Mouse (Mus musculus): ENCODE results near the gene Gdpd5. TPM values are rescaled to one million over a fixed set of nuclear protein-coding genes. Genes with fewer than 3 reads are reported as not detected.

The Gdpd5 gene
- polyA plus RNA-seq, 1 experiment from 2014 or later: 3.1 TPM

DNA sequence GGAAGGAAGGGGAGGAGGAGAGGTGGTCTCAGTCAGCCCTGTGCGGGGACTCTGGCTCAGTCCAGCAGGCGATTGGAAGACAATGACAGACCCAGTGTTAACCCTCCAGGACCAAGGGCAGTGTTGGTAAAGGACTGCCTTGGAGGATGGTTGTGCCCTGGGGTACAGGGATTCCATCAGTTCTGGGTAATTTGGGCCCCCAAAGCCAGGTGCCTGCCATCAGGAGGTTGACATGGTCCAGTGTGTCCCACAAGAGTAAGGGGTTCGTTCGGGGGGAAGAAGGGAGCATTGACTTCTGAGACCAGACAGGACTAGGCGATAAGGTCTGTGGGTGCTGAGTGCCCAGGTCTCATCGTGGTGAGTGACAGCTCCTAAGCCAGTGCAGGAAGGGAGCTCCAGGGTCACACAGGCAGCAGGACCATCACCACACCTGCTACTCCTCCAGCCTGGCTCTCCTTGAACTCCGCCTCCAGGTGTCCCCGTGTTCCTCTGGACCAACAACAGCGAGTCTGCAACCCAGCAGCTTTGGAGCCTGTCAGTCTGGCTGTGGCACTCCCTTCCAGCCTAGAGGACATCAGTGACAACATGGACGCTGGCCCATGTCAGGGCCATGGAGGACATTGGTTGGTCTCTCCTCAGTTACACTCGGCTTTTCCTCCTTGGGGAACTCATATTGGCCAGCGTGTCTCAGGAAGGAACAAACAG, 23.0 kb downstream of the Gdpd5 start:
- no peak for DNase-seq (ENCODE audit: low spot score)

DNA sequence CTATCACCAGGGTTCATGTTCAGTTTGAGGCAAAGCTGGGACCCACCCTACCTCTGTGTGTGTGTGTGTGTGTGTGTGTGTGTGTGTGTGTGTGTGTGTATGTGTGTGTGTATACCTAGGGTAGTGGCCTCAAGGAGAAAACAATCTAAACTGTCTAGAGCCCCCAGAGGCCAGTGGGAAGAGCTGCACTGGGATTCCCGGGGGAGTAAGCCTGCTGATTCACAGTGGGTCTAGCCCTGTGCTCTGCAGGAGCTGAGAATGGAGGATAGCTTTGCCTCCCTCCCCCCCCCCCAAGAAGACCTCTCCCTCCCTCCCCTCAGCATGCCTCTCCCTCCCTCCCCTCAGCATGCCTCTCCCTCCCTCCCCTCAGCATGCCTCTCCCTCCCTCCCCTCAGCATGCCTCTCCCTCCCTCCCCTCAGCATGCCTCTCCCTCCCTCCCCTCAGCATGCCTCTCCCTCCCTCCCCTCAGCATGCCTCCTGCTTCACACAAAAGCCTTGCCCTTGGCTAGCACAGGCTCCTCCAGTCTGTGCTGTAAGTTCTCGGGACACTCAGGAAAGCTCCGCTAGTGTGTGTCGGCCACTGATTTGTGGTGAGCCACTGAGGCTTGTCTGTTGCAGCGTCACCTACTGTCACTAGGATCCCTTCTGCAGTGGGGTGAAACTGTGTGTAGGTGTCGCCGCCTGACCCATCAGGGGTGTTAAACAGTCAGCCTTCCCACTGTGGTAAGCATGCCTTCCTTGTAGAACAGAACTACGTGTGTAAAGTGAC, 24.4 kb downstream of the Gdpd5 start:
- DNase-seq (ENCODE audit: low spot score): no peak

DNA sequence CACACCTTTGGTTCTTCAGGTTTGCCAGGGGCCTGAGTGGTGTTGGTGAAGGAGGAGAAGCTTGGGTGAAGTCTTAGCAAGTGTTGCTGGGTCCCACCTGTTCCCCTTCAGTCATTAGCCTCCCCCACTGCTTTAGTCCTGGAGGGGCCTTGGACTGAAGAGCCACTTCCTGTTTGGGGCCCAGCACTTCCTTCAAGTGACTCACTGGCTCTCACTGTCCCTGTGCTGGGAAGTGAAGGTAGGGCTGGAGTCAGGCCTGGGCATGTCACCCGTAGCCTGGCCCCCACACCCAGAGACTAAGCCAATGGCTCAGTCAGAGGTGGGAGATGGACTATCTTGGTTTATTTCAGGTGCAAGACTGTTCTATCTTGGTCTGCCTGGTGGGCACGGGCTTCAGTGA, 26.4 kb downstream of the Gdpd5 start:
- DNase-seq (ENCODE audit: low spot score): no peak

DNA sequence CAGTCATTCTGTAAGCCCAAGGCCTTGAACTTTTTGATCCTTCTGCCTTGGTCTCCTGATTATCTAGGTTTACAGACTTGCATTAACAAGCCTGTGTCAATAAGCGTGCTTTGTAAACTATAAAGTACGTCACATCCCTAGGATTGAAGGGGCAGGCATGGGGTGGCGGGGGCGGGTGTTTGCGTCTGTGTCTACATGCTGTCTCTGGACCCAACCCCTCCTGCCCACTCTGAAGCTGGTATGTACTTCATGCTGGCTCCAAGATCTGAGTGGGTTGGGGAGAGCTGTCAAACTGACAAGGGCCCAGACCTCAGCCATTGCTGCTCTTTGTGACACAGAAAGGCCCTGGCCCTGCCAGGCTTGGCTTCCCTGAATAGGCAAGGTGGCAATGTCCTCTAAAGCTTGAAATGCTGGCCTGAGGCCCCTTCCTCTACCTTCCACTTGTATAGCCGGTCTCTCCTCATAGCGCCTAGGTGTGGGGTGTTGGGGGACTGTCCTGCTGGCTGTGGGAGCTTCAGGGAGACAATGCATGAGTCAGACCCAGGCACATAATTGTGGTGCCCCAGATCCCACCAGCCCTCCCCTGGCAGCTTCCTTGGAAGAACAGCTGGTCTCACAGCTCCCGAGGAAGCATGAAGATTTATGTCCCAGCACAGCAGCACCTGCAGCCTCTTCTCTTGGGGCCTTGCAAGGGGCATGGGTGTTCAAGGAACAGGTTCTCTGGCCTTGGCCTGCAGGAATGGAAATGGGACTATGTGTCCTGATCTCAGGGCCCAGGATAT, 28.4 kb downstream of the Gdpd5 start:
- no peak for DNase-seq (ENCODE audit: low spot score)

DNA sequence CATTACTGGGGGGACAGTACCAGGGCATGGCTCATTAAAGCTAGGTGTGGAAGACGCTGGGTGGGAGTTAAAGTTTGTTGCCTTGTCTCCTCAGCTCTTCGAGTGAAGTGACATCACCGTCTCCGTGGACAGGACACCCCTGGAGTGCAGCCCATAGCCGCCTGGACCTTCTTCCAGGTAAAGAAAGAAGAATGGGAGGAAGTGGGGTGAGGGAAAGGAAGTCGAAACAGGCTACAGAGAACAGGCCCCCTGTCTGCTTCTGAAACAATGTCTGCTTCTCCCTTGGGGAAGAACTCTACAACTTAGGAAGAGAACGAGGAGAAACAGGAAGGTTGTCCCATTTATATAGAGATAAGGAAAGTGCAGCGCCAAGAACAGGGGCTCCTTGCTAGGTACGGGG, 29.1 kb downstream of the Gdpd5 start:
- DNase-seq (ENCODE audit: low spot score): no peak

DNA sequence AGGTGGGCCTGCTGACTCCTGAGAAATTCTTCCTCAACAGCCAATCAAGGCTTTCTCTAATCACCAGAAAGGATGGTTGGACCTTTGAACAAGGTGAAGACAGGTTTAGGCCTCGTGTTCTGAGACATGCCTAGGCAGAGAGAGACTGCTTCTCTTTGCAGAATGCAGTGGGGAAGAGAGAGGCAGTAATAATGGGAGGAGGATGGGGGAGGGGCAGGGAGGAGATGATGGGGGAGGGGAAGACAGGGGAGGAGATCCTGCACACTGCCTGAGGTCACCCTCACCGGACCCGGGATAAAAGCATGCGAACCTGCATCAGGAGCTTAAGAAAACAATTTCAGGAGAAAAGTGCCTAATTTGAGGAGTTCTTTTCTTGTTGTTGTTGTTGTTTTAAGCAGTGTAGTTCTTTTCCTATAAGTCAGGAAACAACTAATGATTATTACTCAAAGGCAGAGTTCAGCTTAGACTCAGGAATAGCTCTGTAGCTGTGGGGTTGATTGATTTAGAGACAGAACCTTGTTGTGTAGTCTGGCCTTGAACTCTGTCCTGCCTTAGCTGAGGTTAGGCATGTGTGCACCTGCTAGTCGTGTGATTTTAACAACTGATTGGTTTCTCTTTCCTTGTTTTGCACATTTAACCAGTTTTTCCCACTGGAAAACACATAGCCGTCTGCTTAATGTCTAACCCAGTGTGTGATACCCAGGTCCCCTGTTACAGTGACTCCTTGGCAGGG, 30.0 kb downstream of the Gdpd5 start:
- DNase-seq (ENCODE audit: low spot score): no peak

DNA sequence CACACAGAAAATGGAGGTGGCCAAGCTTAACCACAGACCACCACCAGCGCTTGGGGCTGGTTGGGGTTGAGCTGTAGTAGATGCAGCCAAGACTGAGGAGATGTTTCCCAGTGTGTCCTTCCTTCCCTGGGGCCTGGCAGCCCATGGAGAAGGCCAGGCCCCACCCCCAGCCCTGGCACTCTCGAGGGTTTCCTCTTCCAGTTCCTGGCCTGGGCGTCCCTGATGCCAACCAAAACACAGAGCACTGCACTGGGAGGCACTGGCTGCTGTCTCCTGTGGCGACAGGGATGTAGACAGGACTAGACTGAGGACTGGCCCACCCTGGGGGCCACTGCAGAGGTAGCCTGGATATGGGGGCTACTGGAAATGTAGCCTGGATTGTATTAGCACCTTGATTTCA, 33.8 kb downstream of the Gdpd5 start:
- no peak for DNase-seq (ENCODE audit: low spot score)

DNA sequence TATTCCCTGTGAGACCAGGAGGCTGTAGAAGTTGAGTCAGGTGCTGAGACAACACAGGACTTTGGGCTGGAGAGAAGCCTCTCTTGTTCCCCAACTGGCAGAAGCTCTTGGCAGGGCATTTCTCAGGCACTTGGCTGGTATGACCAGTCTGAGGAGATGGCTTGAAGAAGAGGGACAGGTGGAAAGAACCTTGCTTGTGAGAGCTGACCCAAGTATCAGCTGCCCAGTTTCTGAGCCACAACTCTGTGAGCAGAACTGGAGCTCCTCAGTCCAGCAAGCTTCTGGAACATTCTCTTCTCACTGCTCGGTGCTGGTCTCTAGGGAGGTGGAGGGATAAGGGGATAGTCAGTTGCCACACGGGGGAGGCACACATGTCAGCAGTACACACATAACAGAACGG, 38.1 kb downstream of the Gdpd5 start:
- no peak for DNase-seq (ENCODE audit: low spot score)

DNA sequence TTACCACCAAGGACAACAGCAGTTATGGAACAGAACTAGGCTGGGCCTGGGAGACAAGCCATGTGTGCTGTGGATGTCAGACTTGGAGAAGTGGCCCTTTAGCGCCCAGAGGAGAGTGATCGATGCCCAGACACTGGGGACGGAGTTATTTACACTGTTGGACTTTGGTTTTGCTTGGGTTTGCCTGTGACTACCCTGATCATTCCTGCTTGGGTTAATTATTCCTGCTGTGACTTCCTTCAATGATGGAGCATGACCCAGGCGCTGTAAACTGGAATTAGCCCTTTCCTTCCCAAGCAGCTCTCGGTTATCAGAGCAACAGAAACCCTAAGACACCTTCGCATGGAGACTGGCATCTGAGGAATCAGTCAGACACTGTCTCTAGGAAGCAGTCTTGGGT, 39.8 kb downstream of the Gdpd5 start:
- no peak for DNase-seq (ENCODE audit: low spot score)

DNA sequence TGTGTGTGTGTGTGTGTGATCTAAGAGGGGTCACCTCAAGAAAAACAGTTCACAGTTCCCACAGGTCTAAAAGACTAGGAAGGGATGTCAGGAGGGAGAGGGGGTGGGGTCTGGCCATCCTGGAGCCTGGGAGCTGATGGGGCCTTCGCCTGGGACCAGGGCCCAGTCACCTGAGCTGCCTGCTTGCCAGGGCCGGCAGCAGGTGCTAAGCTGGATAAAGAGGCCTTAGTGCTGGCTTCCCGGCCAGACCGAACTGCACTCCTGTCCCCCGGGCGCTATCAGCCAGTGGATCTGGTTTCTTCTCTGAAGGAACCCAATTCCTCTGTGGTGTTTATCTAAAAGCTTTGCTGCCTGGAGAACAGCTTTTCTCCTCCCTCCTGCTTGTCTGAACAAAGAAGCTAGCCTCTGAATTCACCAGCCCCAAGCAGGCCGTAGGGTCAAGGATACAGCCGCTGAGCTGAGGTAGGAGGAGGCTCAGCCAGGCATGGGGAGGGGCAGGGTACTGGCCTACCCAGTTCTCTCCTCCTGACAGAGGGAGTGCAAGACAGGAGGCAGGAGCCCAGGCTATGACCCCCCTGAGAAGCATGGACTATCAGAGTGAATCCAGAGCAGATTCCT, 43.4 kb downstream of the Gdpd5 start:
- no peak for DNase-seq (ENCODE audit: low spot score)

DNA sequence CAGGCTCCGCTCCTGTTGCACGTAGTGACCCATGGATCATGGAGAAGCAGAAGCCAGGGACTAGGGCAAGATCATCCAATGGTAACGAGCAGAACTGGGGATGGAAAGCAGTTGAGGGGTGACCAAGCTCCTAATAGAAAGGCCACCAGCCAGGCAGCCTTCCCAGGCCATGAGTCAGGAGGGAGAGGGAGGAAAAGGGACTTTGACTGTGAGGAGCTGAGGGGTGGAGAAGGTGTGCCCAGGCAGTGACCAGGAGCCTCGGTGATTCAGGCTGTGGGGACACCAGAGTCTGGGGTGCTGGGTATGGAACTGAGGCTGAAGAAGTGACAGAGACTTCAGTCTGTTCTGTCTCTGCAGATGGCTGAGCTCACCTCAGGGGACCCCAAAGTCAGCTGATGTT, 44.5 kb downstream of the Gdpd5 start:
- no peak for DNase-seq (ENCODE audit: low spot score)

DNA sequence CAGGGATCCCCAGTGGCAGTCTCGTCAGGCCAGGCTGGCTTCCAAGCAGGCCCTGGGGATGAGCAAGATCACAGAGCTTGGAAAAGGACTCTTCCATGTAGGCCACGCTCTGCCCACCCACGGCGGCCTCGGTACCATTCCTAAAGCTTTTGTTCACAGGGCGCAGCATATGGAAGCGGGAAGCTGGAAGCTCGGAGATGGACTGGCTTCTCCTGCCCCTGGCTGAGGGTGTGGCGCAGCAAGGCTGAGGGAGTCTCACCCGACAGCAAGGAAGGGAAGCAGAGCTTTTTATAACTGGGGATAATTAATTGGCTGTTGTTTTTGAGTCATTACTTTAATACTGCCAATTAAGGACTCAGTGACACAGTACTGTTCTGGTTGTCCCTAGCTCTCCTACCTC, 45.8 kb downstream of the Gdpd5 start:
- DNase-seq (ENCODE audit: low spot score): no peak

DNA sequence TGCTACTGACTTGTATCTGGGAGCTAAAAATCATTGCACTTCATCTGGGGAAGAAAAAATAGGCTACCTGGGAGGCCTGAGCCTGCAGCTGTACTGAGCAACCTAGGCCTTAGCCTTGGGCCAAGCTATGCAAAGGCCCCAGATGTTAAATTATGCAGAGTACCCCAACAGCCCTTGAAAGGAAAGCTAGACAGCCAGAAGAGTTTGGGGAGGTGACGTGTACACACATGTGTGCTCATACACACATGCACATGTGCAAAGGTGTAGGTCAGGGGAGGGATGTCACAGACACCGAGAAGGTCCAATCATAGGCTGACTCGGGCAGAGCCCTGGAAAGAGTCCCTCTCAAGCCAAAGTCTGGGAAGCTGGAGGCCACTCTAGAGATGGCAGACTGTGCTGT, 46.8 kb downstream of the Gdpd5 start:
- no peak for DNase-seq (ENCODE audit: low spot score)

DNA sequence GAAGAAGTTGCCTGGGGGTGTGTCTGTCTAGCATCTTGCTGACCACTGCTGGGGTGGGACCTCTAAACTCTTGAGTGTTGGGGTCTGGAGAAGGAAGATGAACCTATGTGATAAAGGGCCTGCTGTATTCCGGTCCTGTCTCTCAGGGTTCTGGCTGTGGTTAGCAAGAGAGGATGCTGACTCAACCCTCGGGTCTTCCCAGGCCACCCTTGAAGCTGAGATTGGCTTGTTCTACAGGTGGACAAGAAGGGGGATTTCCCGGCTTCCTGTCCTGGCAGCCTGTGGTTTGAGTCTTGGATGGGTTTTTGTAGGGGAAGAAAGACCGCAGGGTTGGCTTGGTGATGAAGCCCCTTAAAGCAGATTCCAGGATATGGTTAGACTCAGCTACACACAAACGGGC, 47.6 kb downstream of the Gdpd5 start:
- DNase-seq (ENCODE audit: low spot score): no peak

DNA sequence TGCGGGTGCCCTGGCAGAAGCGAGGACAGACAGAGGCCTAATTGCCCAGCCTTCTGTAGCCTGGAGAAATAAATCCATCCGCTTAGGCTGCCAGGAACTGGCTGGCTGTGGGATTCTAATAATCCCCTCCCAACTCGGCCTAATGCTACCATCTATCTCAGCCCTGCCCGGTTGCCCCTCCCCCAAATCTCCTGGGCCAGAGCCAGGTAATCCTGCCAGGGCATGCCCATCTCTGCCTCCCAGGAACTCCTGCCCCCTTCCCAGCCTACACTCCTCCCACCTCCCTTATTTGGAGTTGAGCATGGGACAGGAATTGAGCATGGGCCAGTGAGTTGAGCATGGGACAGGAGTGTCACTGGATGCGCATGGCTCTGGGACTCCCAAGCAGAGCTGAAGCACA, 48.6 kb downstream of the Gdpd5 start:
- no peak for DNase-seq (ENCODE audit: low spot score)

DNA sequence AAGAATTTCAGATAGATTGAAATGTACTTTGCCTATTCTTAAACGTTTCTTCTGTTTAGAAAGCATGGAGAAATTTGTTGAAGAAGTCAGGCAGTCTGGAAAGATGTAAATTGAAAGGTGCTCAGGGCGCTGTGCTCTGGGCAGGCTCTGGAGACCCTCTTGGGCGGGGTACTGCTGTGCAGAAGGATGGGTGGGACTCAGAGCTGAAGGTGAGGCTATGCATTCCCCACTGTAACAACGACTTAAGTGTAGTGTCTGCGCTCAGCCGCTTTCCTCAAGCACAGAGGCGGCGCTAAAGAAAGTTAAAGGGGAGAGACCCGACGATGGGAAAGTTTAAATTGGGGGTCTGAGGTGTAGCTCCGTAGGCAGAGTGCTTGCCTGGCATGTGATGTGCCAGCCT, 49.0 kb downstream of the Gdpd5 start:
- no peak for DNase-seq (ENCODE audit: low spot score)

DNA sequence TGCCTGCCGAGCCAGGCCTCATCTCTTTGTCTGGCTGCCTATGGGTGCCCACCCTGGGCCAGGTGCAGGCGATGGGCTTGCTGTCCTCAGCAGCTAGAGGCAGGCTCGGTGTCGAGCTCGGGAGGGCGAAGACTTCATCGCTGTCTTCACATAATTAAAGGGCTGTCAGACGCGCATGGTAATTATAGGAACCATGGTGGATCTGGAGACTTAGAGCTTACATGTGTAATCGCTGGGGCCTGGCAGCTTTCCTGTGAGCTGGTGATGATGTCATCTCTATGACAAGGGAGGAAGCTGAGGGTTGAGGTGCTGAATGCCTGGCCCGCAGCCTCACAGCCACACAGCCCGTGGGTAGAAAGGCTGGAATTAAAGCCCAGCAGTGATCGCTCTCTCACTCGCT, 51.0 kb downstream of the Gdpd5 start:
- DNase-seq (ENCODE audit: low spot score): peak; percentile 30

DNA sequence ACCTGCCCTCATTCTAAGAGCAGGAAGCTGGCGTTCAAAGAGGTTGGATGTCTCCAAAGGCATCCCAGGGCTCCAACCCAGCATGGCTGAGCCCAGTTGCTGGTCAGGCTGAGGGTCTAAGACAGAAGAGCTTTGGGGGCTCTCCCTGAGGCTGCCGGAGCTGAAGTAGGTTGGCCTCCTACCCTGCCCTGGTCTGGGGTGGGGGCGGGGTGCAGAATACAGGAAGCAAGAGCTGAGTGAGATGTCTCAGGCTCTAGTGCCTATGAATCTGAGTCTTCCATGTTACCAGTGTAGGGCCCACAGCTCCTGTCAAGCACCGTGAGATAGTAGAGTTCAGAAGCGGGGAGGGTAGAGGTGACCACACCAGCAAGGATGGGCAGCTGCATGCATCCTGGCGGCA, 51.6 kb downstream of the Gdpd5 start:
- no peak for DNase-seq (ENCODE audit: low spot score)

DNA sequence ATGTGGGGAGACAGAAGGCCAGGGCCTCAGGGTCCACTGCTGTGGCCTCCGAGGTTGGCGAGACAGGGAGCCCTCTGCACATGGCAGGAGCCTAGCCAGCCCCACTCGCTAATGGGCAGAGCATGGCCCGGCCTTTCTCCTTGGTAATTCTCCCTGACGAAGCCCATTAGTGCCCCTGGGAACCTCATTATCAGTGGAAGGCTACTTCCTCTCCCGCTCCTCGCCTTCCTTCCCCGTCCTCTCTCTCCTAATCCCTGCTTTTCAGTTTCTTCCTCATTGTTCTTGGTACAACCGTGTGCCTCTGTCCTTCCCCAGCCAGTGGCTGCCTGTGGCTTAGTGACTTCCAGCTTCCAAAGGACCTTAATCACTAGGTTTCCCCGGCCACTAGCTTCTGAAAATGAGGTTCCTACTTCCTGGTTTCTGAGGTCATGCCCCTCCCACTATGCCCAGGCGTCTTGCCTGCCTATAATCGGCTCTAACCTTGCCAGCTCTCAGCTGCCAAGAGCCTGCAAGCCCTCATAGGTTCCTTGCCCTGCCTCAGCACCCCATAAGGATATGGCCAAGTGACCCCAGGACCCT, 53.5 kb downstream of the Gdpd5 start:
- DNase-seq (ENCODE audit: low spot score): peak; percentile 21

DNA sequence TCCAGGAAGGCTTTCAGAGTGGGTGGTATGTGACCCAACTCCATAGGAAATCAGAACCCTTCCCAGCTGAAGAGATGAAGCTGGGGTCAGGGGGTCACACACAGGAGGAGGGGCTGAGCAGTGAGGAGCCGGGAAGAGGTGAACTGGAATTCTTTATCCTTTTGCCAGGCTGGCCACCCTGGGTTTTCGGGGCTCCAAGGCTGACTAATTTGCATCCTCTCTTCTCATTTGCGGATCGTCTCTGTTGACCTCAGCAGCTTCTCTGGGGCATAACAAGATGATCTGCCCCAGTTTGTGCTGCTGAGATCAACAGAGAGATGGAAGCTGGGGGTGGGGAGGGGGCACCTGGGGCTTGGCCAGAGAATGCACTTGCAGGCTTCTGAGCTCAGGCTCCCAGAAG, 55.3 kb downstream of the Gdpd5 start:
- DNase-seq (ENCODE audit: low spot score): no peak

DNA sequence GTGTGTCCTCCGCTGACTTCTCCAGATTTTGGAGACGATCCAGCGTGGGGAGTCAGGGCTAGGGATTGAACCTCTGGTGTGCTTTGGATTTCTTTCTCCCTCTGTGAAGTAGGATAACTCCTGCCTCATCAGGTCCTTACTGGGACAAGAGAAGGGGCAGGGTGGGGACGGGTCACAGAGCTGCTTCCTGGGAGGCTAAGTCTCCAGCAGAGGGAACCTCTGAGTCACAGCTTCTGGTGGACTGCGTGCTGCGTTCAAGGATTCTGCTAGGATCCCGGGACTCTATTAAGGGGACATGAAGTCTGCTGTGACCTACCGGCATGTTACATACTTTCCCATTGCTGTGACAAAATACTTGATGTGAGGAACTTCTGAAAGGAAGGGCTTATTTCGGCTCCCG, 57.7 kb downstream of the Gdpd5 start:
- no peak for DNase-seq (ENCODE audit: low spot score)
